ENCODE assay signal across 13 mouse cellular contexts in the genomic region with DNA sequence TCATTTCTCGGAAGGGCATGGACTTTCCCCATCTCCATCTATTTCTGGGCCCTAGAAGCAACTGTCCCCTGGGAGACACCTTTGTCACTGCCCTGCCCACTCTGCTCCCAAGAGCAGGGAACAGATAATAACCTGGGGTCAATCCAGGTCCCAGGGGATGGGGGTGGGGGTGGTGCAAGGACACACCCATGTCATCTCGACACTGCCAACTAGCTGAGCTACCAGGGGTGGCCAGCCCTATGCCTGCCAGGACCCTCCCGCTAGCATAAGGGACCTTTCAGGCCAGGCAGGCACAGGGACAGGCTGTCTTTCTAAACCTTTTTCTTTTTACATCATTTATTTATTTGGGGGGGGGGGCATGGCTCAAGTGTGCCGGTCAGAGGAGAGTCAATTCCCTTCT. TPM values are rescaled to one million over a fixed set of nuclear protein-coding genes. Genes with fewer than 3 reads are reported as not detected.
DNase-seq lines count a peak whose midpoint lies in the region; ATAC-seq and TF ChIP-seq lines count a peak whose summit lies in the region.
"Had no signal": no experiment of that assay in that cellular context is flagged by ENCODE, and none has a peak within 500 bp of the region (broad histone marks: within the 10 kb centered on the region; RNA-seq: fewer than 3 reads in every experiment).

No protein-coding gene starts in this region.

- 0 out of 2 replicates have a peak overlapping the region, but pooled peaks have one; percentile 25 for H3K27ac ChIP-seq in lung, embryonic 14.5 days (ENCODE audit: low read depth)
- peak overlapping the region; percentile 73 for H3K27ac ChIP-seq in embryonic facial prominence, embryonic 10.5 days (replicated peaks)
- H3K27ac ChIP-seq in limb, embryonic 10.5 days, result peak overlapping the region; percentile 71; the same call in 1 of the 2 replicates

- H3K4me3 ChIP-seq in lung, embryonic 14.5 days (ENCODE audit: low read depth, low read length), result no peak overlapping the region
- H3K4me3 ChIP-seq in embryonic facial prominence, embryonic 10.5 days, result no peak overlapping the region
- peak overlapping the region; percentile 18; the same call in 1 of the 2 replicates for H3K4me3 ChIP-seq in limb, embryonic 10.5 days

- 40% methylated on average over 4 of the region's 4 CpGs for WGBS in lung, embryonic 14.5 days
- 58% methylated on average over 4 of the region's 4 CpGs for WGBS in embryonic facial prominence, embryonic 10.5 days
- 75% methylated on average over 4 of the region's 4 CpGs for WGBS in limb, embryonic 10.5 days

- H3K4me1 ChIP-seq in lung, embryonic 14.5 days (ENCODE audit: insufficient read depth), result 0 out of 2 replicates have a peak, but pooled peaks cover 3% of the 10 kb centered on the region
- H3K4me1 ChIP-seq in embryonic facial prominence, embryonic 10.5 days, result peaks cover 51% of the 10 kb centered on the region
- peaks cover 40% of the 10 kb centered on the region for H3K4me1 ChIP-seq in limb, embryonic 10.5 days

- no peak overlapping the region for H3K4me2 ChIP-seq in lung, embryonic 14.5 days

- peaks cover 13% of the 10 kb centered on the region for H3K36me3 ChIP-seq in lung, embryonic 14.5 days (ENCODE audit: insufficient read depth)
- H3K36me3 ChIP-seq in embryonic facial prominence, embryonic 10.5 days (replicated peaks), result peaks cover 23% of the 10 kb centered on the region
- H3K36me3 ChIP-seq in limb, embryonic 10.5 days, result peaks cover 18% of the 10 kb centered on the region

- ATAC-seq in lung, embryonic 14.5 days (ENCODE audit: insufficient read depth), result no peak
- ATAC-seq in megakaryocyte, adult 5-6 weeks (ENCODE audit: poor library complexity, severe bottlenecking), result no peak
- ATAC-seq: forebrain, embryonic 14.5 days; liver, postnatal 0 days had no signal

- DNase-seq in heart, adult 11 months, result peak; percentile 82
- DNase-seq in heart, postnatal 10 days, result no peak
- DNase-seq in lung, embryonic 14.5 days, result no peak
- DNase-seq in lung, postnatal 10 days, result no peak
- DNase-seq in embryonic facial prominence, embryonic 10.5 days (ENCODE audit: low spot score), result no peak
- no peak for DNase-seq in limb, embryonic 10.5 days (ENCODE audit: low spot score)
- DNase-seq in ovary, postnatal 14 days (ENCODE audit: low spot score), result no peak
- DNase-seq: cerebellum, adult 9-10 months; liver; liver, postnatal 0 days had no signal

- H3K9me3 ChIP-seq in lung, embryonic 14.5 days (ENCODE audit: low read depth, low read length), result no peaks in the 10 kb centered on the region
- H3K9me3 ChIP-seq in embryonic facial prominence, embryonic 10.5 days, result no peaks in the 10 kb centered on the region; the same call in 1 of the 2 replicates
- no peaks in the 10 kb centered on the region for H3K9me3 ChIP-seq in limb, embryonic 10.5 days (replicated peaks)

- intact Hi-C loops in heart, postnatal 10 days (cut with DNase I), result no loop called here

- no peak overlapping the region for H3K9ac ChIP-seq in lung, embryonic 14.5 days
- H3K9ac ChIP-seq: liver, postnatal 0 days had no signal

- TF ChIP-seq CTCF in lung, embryonic 14.5 days (IDR thresholded peaks at IDR 0.05; ENCODE audit: low read depth), result no peak

- H3K27me3 ChIP-seq in lung, embryonic 14.5 days (ENCODE audit: insufficient read depth, low read length), result no peaks in the 10 kb centered on the region
- no peaks in the 10 kb centered on the region for H3K27me3 ChIP-seq in embryonic facial prominence, embryonic 10.5 days (replicated peaks; ENCODE audit: low read depth, poor library complexity, severe bottlenecking)
- H3K27me3 ChIP-seq in limb, embryonic 10.5 days (ENCODE audit: low read depth, poor library complexity, severe bottlenecking), result peaks cover 17% of the 10 kb centered on the region

RNA-seq across cellular contexts. Expression of a gene that starts 28.5 kb away (rescaled TPM):
- 1 to 10 TPM; 6.4 to 8.2 TPM for total RNA-seq in heart, postnatal 10 days (2021)
- polyA plus RNA-seq in lung, embryonic 14.5 days (2014; fragmentation: Nextera tagmentation; extraction: Ambion mirVana), result 38.8 and 43.6 TPM in 2 replicates
- 21.0 and 25.1 TPM in 2 replicates for polyA plus RNA-seq in embryonic facial prominence, embryonic 10.5 days (2016; fragmentation: Nextera tagmentation; extraction: Ambion mirVana)
- polyA plus RNA-seq in limb, embryonic 10.5 days (2016; fragmentation: Nextera tagmentation; extraction: Ambion mirVana), result 18.9 and 21.6 TPM in 2 replicates
- not detected in 2 replicates for total RNA-seq in megakaryocyte, adult 5-6 weeks (2015)
- not detected in 2 replicates for total RNA-seq in megakaryocyte, adult 5-6 weeks (2017)
- total RNA-seq: neutrophil, adult 5-6 weeks had no signal
